Mouse (Mus musculus) forebrain, embryonic 11.5 days (tissue): ENCODE measurements at regions not wholly inside any gene's neighbourhood (a gene's known extent, or its start where the extent isn't known, plus 50 kb on each side); places are given as distances from the start of the nearest gene placed in this dataset.

ENCODE experiments used
- ATAC-seq: fragments of 200-750 bp; cut with Nextera tagmentation; replicated peaks from 2 replicates; pipeline ENCODE4 v1.8.0; 2017; ENCODE audit warnings: moderate TSS enrichment; ENCODE audit not compliant: low FRiP score
- DNase-seq: peaks from one replicate; pipeline ENCODE4 v3.0.0-alpha.2; 2017; ENCODE audit warnings: low spot score
- H3K27ac ChIP-seq: fragments of 300-500 bp; sonication (generic); 2 replicates; pipeline ENCODE4 v1.5.1; 2014; ENCODE audit warnings: low read depth, low read length
- H3K27me3 ChIP-seq: fragments of 300-500 bp; sonication (generic); 2 replicates; pipeline ENCODE4 v1.6.1; 2014; ENCODE audit warnings: mild to moderate bottlenecking, low read length, mixed read lengths; ENCODE audit not compliant: control insufficient read depth, insufficient read depth
- H3K36me3 ChIP-seq: fragments of 300-500 bp; sonication (generic); 2 replicates; pipeline ENCODE4 v1.6.1; 2014; ENCODE audit warnings: mild to moderate bottlenecking, low read length, moderate library complexity, mixed read lengths; ENCODE audit not compliant: control insufficient read depth, insufficient read depth
- H3K4me1 ChIP-seq: fragments of 300-500 bp; sonication (generic); replicated peaks from 2 replicates; pipeline ENCODE4 v1.6.1; 2014; ENCODE audit warnings: low read length, mixed read lengths; ENCODE audit not compliant: control insufficient read depth, insufficient read depth
- H3K4me2 ChIP-seq: fragments of 300-500 bp; sonication (generic); 2 replicates; pipeline ENCODE4 v1.6.1; 2014; ENCODE audit warnings: low read depth, mild to moderate bottlenecking, low read length, moderate library complexity, mixed read lengths; ENCODE audit not compliant: severe bottlenecking
- H3K4me3 ChIP-seq: fragments of 300-500 bp; sonication (generic); 2 replicates; pipeline ENCODE4 v1.5.1; 2014; ENCODE audit warnings: low read depth, low read length
- H3K9ac ChIP-seq: fragments of 300-500 bp; sonication (generic); 2 replicates; pipeline ENCODE4 v1.6.1; 2014; ENCODE audit warnings: low read length
- H3K9me3 ChIP-seq: fragments of 300-500 bp; sonication (generic); 2 replicates; pipeline ENCODE4 v1.6.1; 2016; ENCODE audit warnings: low read length, mixed read lengths; ENCODE audit not compliant: control insufficient read depth
- WGBS: fragments of 180-500 bp; shearing (Covaris S2); extraction: QIAGEN DNeasy Blood & Tissue Kit; methylation state at CpG from one replicate; pipeline ENCODE4 v1.1.7; 2014; 5-methylcytosine and 5-hydroxymethylcytosine counted together

GRCm38 (mm10) chr7:71046596-71046995 lies 304.7 kb downstream of the Gm10295 start:
- no peaks in the 10 kb centered on the region for H3K36me3 ChIP-seq
- 64% methylated on average over 1 of the region's 1 CpGs for WGBS
- H3K27ac ChIP-seq = no peak overlapping the region
- no peak overlapping the region for H3K4me2 ChIP-seq
- H3K9me3 ChIP-seq = no peaks in the 10 kb centered on the region
- DNase-seq (no peak), ATAC-seq (no peak)
- no peak overlapping the region for H3K9ac ChIP-seq
- H3K4me1 ChIP-seq = no peaks in the 10 kb centered on the region
- no peak overlapping the region for H3K4me3 ChIP-seq
- H3K27me3 ChIP-seq = no peaks in the 10 kb centered on the region

GRCm38 (mm10) chr7:71043789-71044188 lies 307.5 kb downstream of the Gm10295 start:
- Histone ChIP-seq H3K27ac (no peak overlapping the region), H3K4me3 (no peak overlapping the region), H3K9ac (no peak overlapping the region), H3K9me3 (no peaks in the 10 kb centered on the region), H3K4me2 (no peak overlapping the region), H3K36me3 (no peaks in the 10 kb centered on the region), H3K27me3 (no peaks in the 10 kb centered on the region), H3K4me1 (no peaks in the 10 kb centered on the region)
- WGBS = 90% methylated on average over 5 of the region's 5 CpGs
- no peak for ATAC-seq
- no peak for DNase-seq

GRCm38 (mm10) chr7:71043128-71043527 lies 308.2 kb downstream of the Gm10295 start:
- ATAC-seq (no peak), DNase-seq (no peak)
- Histone ChIP-seq H3K9me3 (no peaks in the 10 kb centered on the region), H3K36me3 (no peaks in the 10 kb centered on the region), H3K4me2 (no peak overlapping the region), H3K4me1 (no peaks in the 10 kb centered on the region), H3K9ac (no peak overlapping the region), H3K27me3 (no peaks in the 10 kb centered on the region), H3K27ac (no peak overlapping the region), H3K4me3 (no peak overlapping the region)
- WGBS = 65% methylated on average over 8 of the region's 8 CpGs

GRCm38 (mm10) chr7:71041388-71041787 lies 309.9 kb downstream of the Gm10295 start:
- Histone ChIP-seq H3K9ac (no peak overlapping the region), H3K4me1 (no peaks in the 10 kb centered on the region), H3K4me3 (no peak overlapping the region), H3K27me3 (no peaks in the 10 kb centered on the region), H3K36me3 (no peaks in the 10 kb centered on the region), H3K27ac (no peak overlapping the region), H3K4me2 (no peak overlapping the region), H3K9me3 (no peaks in the 10 kb centered on the region)
- 75% methylated on average over 3 of the region's 3 CpGs for WGBS
- no peak for DNase-seq
- no peak for ATAC-seq

GRCm38 (mm10) chr7:71040846-71041245 lies 310.4 kb downstream of the Gm10295 start:
- no peaks in the 10 kb centered on the region for H3K36me3 ChIP-seq
- 91% methylated on average over 3 of the region's 3 CpGs for WGBS
- ATAC-seq = no peak
- no peak overlapping the region for H3K4me3 ChIP-seq
- H3K4me2 ChIP-seq = no peak overlapping the region
- DNase-seq = no peak
- H3K4me1 ChIP-seq = no peaks in the 10 kb centered on the region
- no peak overlapping the region for H3K27ac ChIP-seq
- no peak overlapping the region for H3K9ac ChIP-seq
- H3K9me3 ChIP-seq = no peaks in the 10 kb centered on the region
- H3K27me3 ChIP-seq = no peaks in the 10 kb centered on the region

GRCm38 (mm10) chr7:71038537-71038936 lies 312.7 kb downstream of the Gm10295 start:
- 94% methylated on average over 5 of the region's 5 CpGs for WGBS
- H3K4me1 ChIP-seq = no peaks in the 10 kb centered on the region
- no peaks in the 10 kb centered on the region for H3K36me3 ChIP-seq
- H3K27me3 ChIP-seq = no peaks in the 10 kb centered on the region
- no peak overlapping the region for H3K4me2 ChIP-seq
- no peak overlapping the region for H3K4me3 ChIP-seq
- no peak overlapping the region for H3K27ac ChIP-seq
- H3K9me3 ChIP-seq = no peaks in the 10 kb centered on the region
- H3K9ac ChIP-seq = no peak overlapping the region
- no peak for ATAC-seq
- DNase-seq = no peak

- WGBS = 85% methylated on average over 12 of the region's 12 CpGs
- ATAC-seq (no peak), DNase-seq (no peak)
- Histone ChIP-seq H3K4me2 (no peak overlapping the region), H3K27ac (no peak overlapping the region), H3K4me3 (no peak overlapping the region), H3K9ac (no peak overlapping the region), H3K9me3 (no peaks in the 10 kb centered on the region), H3K4me1 (no peaks in the 10 kb centered on the region), H3K27me3 (no peaks in the 10 kb centered on the region), H3K36me3 (no peaks in the 10 kb centered on the region)
Measured at GRCm38 (mm10) chr7:71033121-71033520, 318.2 kb downstream of the Gm10295 start.

GRCm38 (mm10) chr7:71023946-71024610 lies 327.2 kb downstream of the Gm10295 start:
- WGBS = 20% methylated on average over 9 of the region's 9 CpGs
- H3K4me2 ChIP-seq = peak overlapping the region; percentile 52
- H3K4me1 ChIP-seq = peaks cover 2% of the 10 kb centered on the region; the same call in 1 of the 2 replicates
- peak overlapping the region; percentile 15 for H3K4me3 ChIP-seq
- ATAC-seq (no peak; the same call in none of the 2 replicates), DNase-seq (no peak)
- H3K9ac ChIP-seq = peak overlapping the region; percentile 57
- no peaks in the 10 kb centered on the region for H3K27me3 ChIP-seq
- H3K9me3 ChIP-seq = no peaks in the 10 kb centered on the region; the same call in 1 of the 2 replicates
- H3K36me3 ChIP-seq = no peaks in the 10 kb centered on the region
- no peak overlapping the region for H3K27ac ChIP-seq
